Mouse (Mus musculus) thymus, postnatal 10 days (tissue): ENCODE data around the gene Stard9.
A peak's percentile ranks its signal among the peaks of the same experiment; 100 is the strongest.
"Not testable (repeated sequence)": the region's sequence is repeated elsewhere in the genome, so short reads cannot be mapped to it uniquely, and the experiment has no call there.

ENCODE experiments used
- DNase-seq, 2 experiments: peaks; one replicate each; pipeline ENCODE4 v3.0.0; 2021; ENCODE audit warnings: low spot score in 2 of 2

The Stard9 gene

DNA sequence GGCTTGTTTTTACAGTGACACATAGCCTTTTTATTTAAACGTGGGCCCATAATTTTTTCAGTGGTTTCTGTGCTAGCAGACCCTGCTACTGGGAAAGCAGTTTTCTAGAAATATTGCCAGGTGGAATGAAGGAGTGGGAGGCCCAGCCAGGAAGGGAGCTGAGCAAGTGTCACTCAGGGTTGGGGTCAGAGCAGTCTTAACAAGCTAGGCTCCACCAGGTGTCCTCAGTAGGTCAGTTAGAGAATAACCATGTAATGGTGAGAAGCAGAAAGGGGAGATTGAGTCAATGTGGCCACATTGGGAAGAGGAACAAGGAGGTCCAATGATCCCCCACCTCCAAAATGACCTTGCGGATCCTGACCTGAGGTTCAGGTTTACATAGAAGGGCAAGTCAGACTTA, 25.8 kb downstream of the Stard9 start:
- DNase-seq = no peak

- no peak for DNase-seq
These were observed 27.0 kb downstream of the Stard9 start for GRCm38 (mm10) chr2:120655905-120656304.

- no peak for DNase-seq
These were observed 27.8 kb downstream of the Stard9 start for GRCm38 (mm10) chr2:120656711-120657110.

GRCm38 (mm10) chr2:120658486-120658885, 29.6 kb downstream of the Stard9 start:
- no peak for DNase-seq

DNA sequence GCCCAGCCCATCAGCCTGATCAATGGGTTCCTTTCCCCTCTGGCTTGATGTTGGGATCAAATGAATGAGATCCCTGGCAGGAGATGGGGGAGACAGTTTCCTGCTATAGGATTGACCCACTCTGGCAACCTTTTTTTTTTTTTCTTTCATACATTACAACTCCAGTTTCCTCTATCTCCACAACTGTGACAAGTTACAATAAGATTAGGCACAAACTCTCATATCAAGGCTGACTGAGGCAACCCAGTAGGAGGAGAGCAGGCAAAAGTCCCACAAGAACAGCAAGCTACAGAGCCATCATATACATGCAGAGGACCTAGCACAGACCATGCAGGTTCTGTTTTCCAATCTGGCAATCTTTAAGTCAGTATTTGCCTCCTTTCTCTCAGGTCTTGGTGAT, 30.4 kb downstream of the Stard9 start:
- DNase-seq = no peak

GRCm38 (mm10) chr2:120660486-120661078, 31.7 kb downstream of the Stard9 start:
- DNase-seq = no peak

- DNase-seq = no peak
These were observed 33.8 kb downstream of the Stard9 start for GRCm38 (mm10) chr2:120662766-120663165.

GRCm38 (mm10) chr2:120663491-120664154, 34.7 kb downstream of the Stard9 start:
- no peak for DNase-seq

- DNase-seq = no peak
These were observed 38.5 kb downstream of the Stard9 start for GRCm38 (mm10) chr2:120667446-120667845.

DNA sequence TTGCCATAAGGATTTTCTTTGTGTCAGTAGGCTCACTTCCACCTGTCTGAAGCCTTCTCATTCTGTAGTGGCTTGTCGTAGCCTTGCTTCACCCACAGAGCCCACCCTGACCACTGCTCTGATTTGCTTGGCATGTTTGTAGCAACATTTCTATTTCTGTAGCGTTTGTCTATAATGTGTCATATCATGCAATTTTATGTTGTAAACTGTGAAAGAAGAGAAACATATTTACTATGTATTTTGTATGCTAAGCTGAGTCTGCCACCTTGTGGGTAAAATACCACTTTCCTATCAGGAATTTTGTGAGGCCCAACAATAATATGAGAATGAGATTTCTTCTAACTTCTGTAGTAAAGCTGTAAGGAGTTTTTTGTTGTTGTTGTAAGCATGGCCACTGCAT, 41.3 kb downstream of the Stard9 start:
- no peak for DNase-seq

GRCm38 (mm10) chr2:120681151-120681550, 52.2 kb downstream of the Stard9 start:
- not testable (repeated sequence) for DNase-seq

DNA sequence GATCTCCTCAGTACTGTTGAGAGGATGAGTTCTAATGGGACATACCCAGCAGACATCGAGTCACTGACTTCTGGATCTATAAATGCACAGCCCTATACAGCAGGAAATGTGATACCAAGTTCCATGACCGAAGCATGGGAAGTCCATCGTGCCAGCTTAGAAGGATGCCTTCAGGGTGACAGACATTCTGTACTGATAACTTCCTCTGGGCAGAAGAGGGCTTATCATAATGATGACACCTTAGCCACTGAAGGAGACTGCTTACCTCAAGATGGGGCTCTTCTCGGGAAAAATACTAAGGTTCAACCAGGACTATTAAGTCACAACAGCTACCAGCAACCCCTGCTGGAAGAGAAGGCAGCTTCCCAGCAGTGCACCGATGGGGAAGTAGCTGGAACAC, 68.8 kb downstream of the Stard9 start:
- no peak for DNase-seq

DNA sequence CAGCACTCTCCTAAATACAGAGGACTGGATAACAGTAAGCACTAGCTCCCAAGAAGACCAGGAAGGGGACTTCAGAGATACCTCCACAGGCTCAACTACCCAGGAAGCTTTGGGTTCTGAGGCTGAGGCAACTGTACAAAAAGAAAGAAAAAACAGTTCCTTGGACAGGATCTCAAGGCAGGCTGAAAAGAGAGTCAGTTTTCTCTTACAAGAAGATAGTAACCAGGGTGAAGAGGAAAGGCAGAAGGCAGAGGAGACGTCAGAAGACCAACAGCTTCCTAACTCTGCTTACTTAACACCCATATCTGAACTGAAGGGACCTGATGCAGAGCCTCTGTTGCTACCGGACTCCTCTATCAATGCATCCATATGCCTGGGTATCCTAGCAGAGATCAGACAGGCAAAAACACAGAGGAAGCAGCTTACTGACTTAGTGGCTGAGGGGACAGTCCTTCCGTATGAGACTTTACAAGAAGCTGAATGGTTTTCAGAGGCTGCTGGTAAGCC, 71.5 kb downstream of the Stard9 start:
- no peak for DNase-seq

- no peak for DNase-seq
These were observed 73.8 kb downstream of the Stard9 start for GRCm38 (mm10) chr2:120702675-120703074.

GRCm38 (mm10) chr2:120707041-120707440, 78.1 kb downstream of the Stard9 start:
- DNase-seq = peak; percentile 18 to 51

GRCm38 (mm10) chr2:120710154-120710553, 81.2 kb downstream of the Stard9 start:
- peak; percentile 51 to 57 for DNase-seq

- DNase-seq = no peak
These were observed 82.0 kb downstream of the Stard9 start for GRCm38 (mm10) chr2:120710948-120711347.

- DNase-seq = no peak
These were observed 84.5 kb downstream of the Stard9 start for GRCm38 (mm10) chr2:120713441-120713840.

- DNase-seq = no peak
These were observed 89.6 kb downstream of the Stard9 start for GRCm38 (mm10) chr2:120718496-120718895.

GRCm38 (mm10) chr2:120720821-120721220, 91.9 kb downstream of the Stard9 start:
- DNase-seq = no peak

DNA sequence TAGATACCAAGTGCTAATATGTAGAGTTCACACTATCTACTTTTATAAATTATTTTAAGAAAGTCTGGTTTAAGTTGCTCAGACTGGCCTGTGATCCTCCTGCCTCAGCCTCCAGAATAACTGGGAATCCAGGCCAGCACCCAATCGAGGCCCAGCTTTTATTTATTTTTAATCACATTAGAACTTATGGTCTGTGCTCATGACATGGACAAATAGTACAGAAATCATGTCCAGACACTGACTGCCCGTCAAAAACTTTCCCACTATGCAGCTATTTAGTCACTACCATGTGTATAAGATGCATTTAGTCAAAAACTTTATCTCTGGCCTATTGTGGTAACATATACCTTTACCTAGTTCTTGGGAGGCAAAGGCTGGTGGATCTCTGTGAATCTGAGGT, 93.0 kb downstream of the Stard9 start:
- DNase-seq = no peak

DNA sequence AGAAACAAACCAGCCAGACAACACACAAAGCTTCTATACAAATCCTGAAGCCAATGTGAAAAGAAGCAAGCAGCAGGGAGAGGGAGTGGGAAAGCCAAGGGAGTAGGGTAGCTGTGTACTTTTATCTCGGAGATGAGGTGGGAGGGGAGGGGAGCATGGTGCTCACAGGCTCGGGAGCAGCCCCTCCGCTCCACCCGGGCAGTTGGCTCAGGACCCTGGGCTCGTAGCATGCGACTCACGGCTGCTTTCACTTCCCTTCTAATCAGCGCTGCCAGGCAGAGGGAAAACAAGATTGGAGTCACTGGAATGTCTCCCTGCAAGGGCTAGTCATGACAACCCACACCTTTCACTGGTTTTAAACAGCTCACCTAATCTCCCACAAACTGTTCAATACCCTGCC, 93.6 kb downstream of the Stard9 start:
- DNase-seq = no peak

DNA sequence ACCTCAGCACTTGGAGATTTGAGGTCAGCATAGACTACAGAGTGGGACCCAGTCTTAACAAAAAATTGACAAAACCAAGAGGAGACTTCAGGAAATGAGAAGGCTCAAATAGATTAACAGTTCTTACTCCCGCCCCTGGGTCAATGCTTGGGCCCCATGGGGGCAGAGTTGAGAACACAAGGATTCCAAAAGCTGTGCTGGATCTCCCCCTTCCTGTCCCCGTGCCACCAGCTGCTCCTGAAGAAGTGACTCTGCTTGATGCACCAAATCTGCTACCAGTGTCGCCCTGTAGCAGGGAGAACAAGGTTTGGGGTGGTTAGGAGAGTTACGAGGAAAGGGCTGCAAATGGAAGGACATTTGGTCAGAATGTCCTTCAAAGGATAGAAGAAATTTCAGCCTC, 94.7 kb downstream of the Stard9 start:
- no peak for DNase-seq

DNA sequence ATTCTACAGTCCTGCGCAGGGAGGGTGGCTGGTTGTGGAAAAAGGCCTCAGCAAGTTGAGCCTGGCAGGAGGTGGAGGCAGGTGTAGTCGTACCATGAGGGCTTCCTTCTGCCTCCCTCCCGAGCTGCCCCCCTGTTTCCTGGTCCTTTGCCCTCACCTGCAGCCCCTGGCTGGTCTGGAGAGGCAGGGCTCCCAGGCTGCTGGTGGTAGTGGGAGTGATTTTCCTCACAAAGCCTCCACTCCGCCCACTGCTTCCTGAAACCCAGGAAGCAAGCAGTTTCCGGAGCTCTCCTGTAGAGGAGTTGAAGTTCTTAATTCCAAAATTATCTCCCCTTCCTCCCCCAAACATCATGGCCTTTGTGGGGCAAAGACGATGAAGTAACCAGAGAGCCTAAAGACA, 95.3 kb downstream of the Stard9 start:
- no peak for DNase-seq
